Mouse (Mus musculus): ENCODE measurements at regions not wholly inside any gene's neighbourhood (a gene's known extent, or its start where the extent isn't known, plus 50 kb on each side); places are given as distances from the start of the nearest gene placed in this dataset.

GRCm38 (mm10) chr3:54993761-54994160 is 61.5 kb downstream of the Ccna1 start:
- peak in 1 of 2 experiments; percentile 0 for DNase-seq (ENCODE audit: low spot score in 2 of 2)

- DNase-seq (ENCODE audit: low spot score in 2 of 2) = no peak
These were observed 65.2 kb downstream of the Ccna1 start for GRCm38 (mm10) chr3:54990073-54990472.

GRCm38 (mm10) chr3:54989358-54989757 is 65.9 kb downstream of the Ccna1 start:
- DNase-seq (ENCODE audit: low spot score in 2 of 2) = peak; percentile 70 to 74

GRCm38 (mm10) chr3:54981488-54981887 is 65.8 kb upstream of the Sertm1 start:
- DNase-seq (ENCODE audit: low spot score in 2 of 2) = no peak

GRCm38 (mm10) chr3:54980312-54980711 is 64.6 kb upstream of the Sertm1 start:
- DNase-seq (ENCODE audit: low spot score in 2 of 2) = peak; percentile 28 to 43

GRCm38 (mm10) chr3:54965512-54965911 is 49.8 kb upstream of the Sertm1 start:
- no peak for DNase-seq (ENCODE audit: low spot score in 2 of 2)
